Mouse (Mus musculus): ENCODE results near the gene Gnpnat1. TPM values are rescaled to one million over a fixed set of nuclear protein-coding genes. Genes with fewer than 3 reads are reported as not detected.

Gene Gnpnat1
- polyA plus RNA-seq, 1 experiment from 2014 or later = 64.4 TPM

DNA sequence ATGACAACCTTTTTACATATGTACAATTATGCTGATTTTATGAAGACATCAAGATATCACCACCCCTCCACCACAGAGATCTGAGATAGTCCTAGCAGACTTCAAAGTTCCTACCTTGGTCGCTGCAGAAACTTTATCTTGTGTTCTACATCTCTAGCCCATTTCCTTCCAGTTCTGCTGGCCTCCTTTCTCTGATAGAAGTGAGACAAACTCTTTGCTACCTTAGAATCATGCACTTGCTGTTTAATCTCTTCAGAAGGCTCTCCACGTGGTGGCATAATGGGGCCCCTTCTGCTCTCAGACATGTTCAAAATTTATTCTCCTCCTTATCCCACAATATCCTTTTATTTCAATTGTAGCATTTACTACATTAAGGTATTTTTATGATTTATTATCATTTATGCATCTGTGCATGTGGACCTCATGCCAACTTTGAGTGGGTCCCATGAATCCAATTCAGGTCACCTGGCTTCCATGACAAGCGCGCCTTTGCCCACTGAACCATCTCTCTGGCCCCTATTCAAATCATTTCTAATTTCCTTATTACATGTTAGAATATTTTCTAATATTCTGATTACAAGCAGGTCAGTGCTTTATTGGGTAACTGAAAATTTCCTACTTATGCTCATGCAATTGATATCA is 76.5 kb downstream of the Gnpnat1 start:
- no peak for DNase-seq
- H3K9me3 ChIP-seq (ENCODE audit: low read length) = no peaks in the 10 kb centered on the region
- H3K4me2 ChIP-seq (ENCODE audit: low read depth, low read length) = no peak overlapping the region
- no peaks in the 10 kb centered on the region for H3K27me3 ChIP-seq (ENCODE audit: insufficient read depth, low read length)
- H3K36me3 ChIP-seq (replicated peaks; ENCODE audit: insufficient read depth, low read length) = peaks cover 15% of the 10 kb centered on the region
- no peak for ATAC-seq
- TF ChIP-seq CTCF (IDR thresholded peaks at IDR 0.05; ENCODE audit: low read depth) = no peak
- TF ChIP-seq EP300 (IDR thresholded peaks at IDR 0.05; ENCODE audit: low read depth) = no peak
- no peak overlapping the region for H3K27ac ChIP-seq (ENCODE audit: low read depth)
- no peak overlapping the region for H3K9ac ChIP-seq (replicated peaks)
- 73% methylated on average over 4 of the region's 4 CpGs for WGBS (ENCODE audit: insufficient replicate concordance)
- no peak overlapping the region for H3K4me3 ChIP-seq (ENCODE audit: low read depth, low read length)
- H3K4me1 ChIP-seq (ENCODE audit: insufficient read depth) = peaks cover 8% of the 10 kb centered on the region

Small RNA genes within 50 kb of the gene (microRNA-seq; reads per million reads assigned to microRNA genes)
- gene Gm25353 = not detected

Other genes starting within 250 kb of the Gnpnat1 start
- 0.65 and 0.66 TPM in 2 replicates for gene Gpr137c, start 185.2 kb downstream of the Gnpnat1 start, polyA plus RNA-seq (2015; fragmentation: Nextera tagmentation; extraction: Ambion mirVana)
- 1.8 and 2.1 TPM in 2 replicates for gene Txndc16, start 184.6 kb downstream of the Gnpnat1 start, polyA plus RNA-seq (2015; fragmentation: Nextera tagmentation; extraction: Ambion mirVana)
- gene Ero1l, start 86.1 kb downstream of the Gnpnat1 start, polyA plus RNA-seq (2015; fragmentation: Nextera tagmentation; extraction: Ambion mirVana) = 30.3 and 37.6 TPM in 2 replicates
- gene Psmc6, start 75.1 kb downstream of the Gnpnat1 start, polyA plus RNA-seq (2015; fragmentation: Nextera tagmentation; extraction: Ambion mirVana) = 58.8 and 65.1 TPM in 2 replicates
- gene Styx, start 53.8 kb downstream of the Gnpnat1 start, polyA plus RNA-seq (2015; fragmentation: Nextera tagmentation; extraction: Ambion mirVana) = 18.1 and 21.8 TPM in 2 replicates
- gene Fermt2, start 125.2 kb upstream of the Gnpnat1 start, polyA plus RNA-seq (2015; fragmentation: Nextera tagmentation; extraction: Ambion mirVana) = 76.8 and 90.8 TPM in 2 replicates

Measured in liver, postnatal 0 days (tissue).